Mouse (Mus musculus) heart, embryonic 13.5 days (tissue): ENCODE measurements around the gene Rerg. TPM values are rescaled to one million over a fixed set of nuclear protein-coding genes. Genes with fewer than 3 reads are reported as not detected.

Experiments used
- ATAC-seq: fragments of 200-750 bp; cut with Nextera tagmentation; 2 replicates; pipeline ENCODE4 v1.8.0; 2017; ENCODE audit warnings: moderate TSS enrichment; ENCODE audit not compliant: insufficient number of reproducible peaks, low FRiP score, low TSS enrichment; ENCODE audit errors: extremely low read depth
- H3K27ac ChIP-seq: fragments of 300-500 bp; sonication (generic); replicated peaks from 2 replicates; pipeline ENCODE4 v1.5.1; 2015; ENCODE audit warnings: moderate library complexity, mild to moderate bottlenecking, inconsistent platforms
- H3K27me3 ChIP-seq: fragments of 300-500 bp; sonication (generic); replicated peaks from 2 replicates; pipeline ENCODE4 v1.6.1; 2015; ENCODE audit warnings: mild to moderate bottlenecking, inconsistent platforms
- H3K36me3 ChIP-seq: fragments of 300-500 bp; sonication (generic); 2 replicates; pipeline ENCODE4 v1.6.1; 2015; ENCODE audit warnings: mild to moderate bottlenecking, inconsistent platforms
- H3K4me1 ChIP-seq: fragments of 300-500 bp; sonication (generic); 2 replicates; pipeline ENCODE4 v1.6.1; 2015; ENCODE audit warnings: inconsistent platforms
- H3K4me2 ChIP-seq: fragments of 300-500 bp; sonication (generic); 2 replicates; pipeline ENCODE4 v1.6.1; 2015; ENCODE audit warnings: inconsistent platforms, mild to moderate bottlenecking, moderate library complexity
- H3K4me3 ChIP-seq: fragments of 300-500 bp; sonication (generic); 2 replicates; pipeline ENCODE4 v1.5.1; 2015; ENCODE audit warnings: moderate library complexity, mild to moderate bottlenecking, inconsistent platforms
- H3K9ac ChIP-seq: fragments of 300-500 bp; sonication (generic); 2 replicates; pipeline ENCODE4 v1.6.1; 2015; ENCODE audit warnings: inconsistent platforms, mild to moderate bottlenecking, moderate library complexity
- H3K9me3 ChIP-seq: fragments of 300-500 bp; sonication (generic); 2 replicates; pipeline ENCODE4 v1.6.1; 2016; ENCODE audit warnings: inconsistent platforms
- WGBS: fragments of 180-500 bp; shearing (Covaris S2); methylation state at CpG from one replicate; pipeline ENCODE4 v1.1.7; 2015; ENCODE audit warnings: mixed read lengths; 5-methylcytosine and 5-hydroxymethylcytosine counted together
- polyA plus RNA-seq: library from polyadenylated mRNA; unstranded; fragments of >200 nt; fragmentation: Nextera tagmentation; extraction: Ambion mirVana; gene quantifications from 2 replicates; pipeline ENCODE4 v1.2.1, GENCODE M21; 2015

Gene Rerg
- polyA plus RNA-seq, 1 experiment from 2014 or later: 5.2 TPM

GRCm38 (mm10) chr6:137126861-137127260 is 43.4 kb downstream of the Rerg start:
- H3K27me3 ChIP-seq: no peaks in the 10 kb centered on the region
- no peaks in the 10 kb centered on the region for H3K36me3 ChIP-seq
- 65% methylated on average over 5 of the region's 5 CpGs for WGBS
- no peak for ATAC-seq
- peak overlapping the region; percentile 48; the same call in 1 of the 2 replicates for H3K27ac ChIP-seq
- H3K4me2 ChIP-seq: no peak overlapping the region
- peaks cover 37% of the 10 kb centered on the region; the same call in 1 of the 2 replicates for H3K4me1 ChIP-seq
- no peak overlapping the region for H3K4me3 ChIP-seq
- no peaks in the 10 kb centered on the region for H3K9me3 ChIP-seq
- H3K9ac ChIP-seq: no peak overlapping the region

GRCm38 (mm10) chr6:137126224-137126623 is 44.1 kb downstream of the Rerg start:
- no peak overlapping the region for H3K4me2 ChIP-seq
- no peaks in the 10 kb centered on the region for H3K36me3 ChIP-seq
- H3K4me1 ChIP-seq: peaks cover 34% of the 10 kb centered on the region; the same call in 1 of the 2 replicates
- H3K27me3 ChIP-seq: no peaks in the 10 kb centered on the region
- no peak overlapping the region for H3K4me3 ChIP-seq
- H3K9me3 ChIP-seq: no peaks in the 10 kb centered on the region
- WGBS: 45% methylated on average over 2 of the region's 2 CpGs
- ATAC-seq: no peak
- no peak overlapping the region for H3K9ac ChIP-seq
- H3K27ac ChIP-seq: peak overlapping the region; percentile 48

DNA sequence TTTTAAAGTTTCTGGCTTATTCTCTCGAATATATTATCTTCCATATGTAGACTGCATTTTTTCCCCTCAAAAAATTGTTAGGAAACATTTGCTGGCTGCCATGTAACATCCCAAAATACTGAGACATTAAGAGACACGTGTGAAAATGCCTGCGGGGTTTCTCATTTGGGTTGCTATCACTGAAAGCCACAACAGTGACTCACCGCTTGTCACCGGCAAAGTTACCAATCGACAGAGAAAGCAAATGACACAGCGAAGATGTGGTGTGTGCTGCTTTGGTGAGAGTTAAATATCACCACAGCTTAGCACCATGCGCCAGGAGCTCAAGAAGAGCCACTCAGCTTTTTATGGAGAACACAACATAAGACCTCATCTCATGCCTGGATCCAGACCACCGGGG is 44.9 kb downstream of the Rerg start:
- ATAC-seq: no peak
- Histone ChIP-seq H3K27ac (peak overlapping the region; percentile 48; the same call in 1 of the 2 replicates), H3K36me3 (no peaks in the 10 kb centered on the region)

DNA sequence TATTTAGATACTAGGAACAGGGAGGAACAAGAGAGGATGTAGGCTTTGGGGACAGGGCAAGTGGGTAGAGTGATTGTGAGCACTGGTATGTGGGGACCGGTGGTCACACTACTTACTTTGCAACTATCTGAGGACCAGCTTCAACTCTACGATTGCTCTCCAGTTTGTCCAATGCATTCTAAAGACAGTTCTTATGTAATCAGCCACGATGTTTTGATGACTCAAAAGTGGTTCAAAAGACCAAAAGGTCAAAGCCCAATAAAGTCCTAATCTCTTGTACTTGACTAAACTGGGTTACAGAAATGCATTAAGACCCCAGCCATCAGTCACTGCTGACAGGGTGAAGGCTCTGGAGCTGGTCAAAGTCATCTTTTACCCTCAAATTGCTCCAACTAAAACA is 45.3 kb downstream of the Rerg start:
- no peak overlapping the region for H3K4me3 ChIP-seq
- WGBS: 54% methylated on average over 3 of the region's 3 CpGs
- no peaks in the 10 kb centered on the region for H3K36me3 ChIP-seq
- H3K27me3 ChIP-seq: no peaks in the 10 kb centered on the region
- peaks cover 28% of the 10 kb centered on the region; the same call in 1 of the 2 replicates for H3K4me1 ChIP-seq
- H3K27ac ChIP-seq: no peak overlapping the region
- no peak overlapping the region for H3K4me2 ChIP-seq
- ATAC-seq: no peak
- no peak overlapping the region for H3K9ac ChIP-seq
- no peaks in the 10 kb centered on the region for H3K9me3 ChIP-seq

More for the DNA sequence above, 44.9 kb downstream of the Rerg start:
- no peaks in the 10 kb centered on the region for H3K27me3 ChIP-seq
- H3K9ac ChIP-seq: no peak overlapping the region
- H3K4me2 ChIP-seq: no peak overlapping the region
- WGBS: 39% methylated on average over 9 of the region's 9 CpGs
- no peaks in the 10 kb centered on the region for H3K9me3 ChIP-seq
- H3K4me3 ChIP-seq: no peak overlapping the region
- peaks cover 28% of the 10 kb centered on the region; the same call in 1 of the 2 replicates for H3K4me1 ChIP-seq

DNA sequence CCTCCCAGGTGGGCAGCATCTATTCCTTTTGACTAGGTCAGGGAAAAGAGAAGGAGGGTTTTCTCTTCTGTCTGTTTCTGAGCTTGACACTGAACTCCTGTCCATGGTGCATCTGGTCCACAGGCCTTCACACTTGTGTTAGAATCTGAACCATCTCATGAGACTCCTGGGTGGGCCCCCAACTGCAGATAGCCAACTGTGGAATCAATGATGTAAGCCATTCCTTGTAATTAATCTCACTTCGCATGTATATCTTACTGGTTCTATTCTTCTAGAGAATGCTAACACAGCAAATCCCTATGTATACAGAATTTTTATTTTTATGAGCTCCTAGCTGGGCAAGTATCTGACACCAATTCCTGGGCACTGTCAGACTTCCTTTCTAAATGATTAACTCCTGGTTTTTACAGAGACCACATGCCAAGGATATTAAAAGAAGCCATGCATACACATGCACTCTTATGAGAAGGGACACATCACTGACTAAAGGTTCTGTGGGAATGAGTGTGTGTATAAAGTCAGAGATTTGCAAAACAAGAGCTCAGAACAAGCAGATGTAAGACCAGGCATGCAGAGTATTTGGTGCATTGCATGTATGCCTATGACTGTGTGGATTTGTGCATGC is 53.3 kb downstream of the Rerg start:
- H3K9ac ChIP-seq: no peak overlapping the region
- H3K4me3 ChIP-seq: no peak overlapping the region
- H3K4me1 ChIP-seq: peaks cover 3% of the 10 kb centered on the region; the same call in 1 of the 2 replicates
- H3K9me3 ChIP-seq: no peaks in the 10 kb centered on the region
- no peak for ATAC-seq
- H3K36me3 ChIP-seq: no peaks in the 10 kb centered on the region
- no peak overlapping the region for H3K4me2 ChIP-seq
- no peak overlapping the region for H3K27ac ChIP-seq
- no peaks in the 10 kb centered on the region for H3K27me3 ChIP-seq
- 70% methylated on average over 1 of the region's 1 CpGs for WGBS

DNA sequence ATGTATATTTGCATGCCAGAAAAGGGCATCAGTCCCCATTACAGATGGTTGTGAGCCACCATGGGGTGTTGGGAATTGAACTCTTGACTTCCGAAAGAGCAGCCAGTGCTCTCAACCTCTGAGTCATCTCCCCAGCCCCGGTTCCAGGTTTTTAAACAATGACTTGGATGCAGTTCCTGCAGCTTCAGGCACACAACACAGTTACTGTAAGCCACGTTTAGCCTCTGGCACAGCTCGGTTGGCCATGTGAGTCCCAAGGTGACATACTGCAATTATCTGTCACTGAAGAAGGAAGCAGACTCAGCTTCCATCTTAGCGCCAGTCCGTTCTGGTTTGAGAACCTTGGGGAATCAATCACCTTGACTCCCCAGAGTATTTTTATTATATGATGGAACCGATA is 55.4 kb downstream of the Rerg start:
- ATAC-seq: no peak
- no peaks in the 10 kb centered on the region for H3K9me3 ChIP-seq
- 0 out of 2 replicates have a peak, but pooled peaks cover 3% of the 10 kb centered on the region for H3K27me3 ChIP-seq
- no peak overlapping the region for H3K9ac ChIP-seq
- H3K36me3 ChIP-seq: no peaks in the 10 kb centered on the region
- WGBS: 66% methylated on average over 7 of the region's 7 CpGs
- peaks cover 22% of the 10 kb centered on the region for H3K4me1 ChIP-seq
- no peak overlapping the region for H3K4me2 ChIP-seq
- H3K27ac ChIP-seq: no peak overlapping the region
- H3K4me3 ChIP-seq: no peak overlapping the region

GRCm38 (mm10) chr6:137111266-137111813 is 59.0 kb downstream of the Rerg start:
- peak overlapping the region; percentile 75 for H3K27ac ChIP-seq
- H3K9me3 ChIP-seq: peaks cover 3% of the 10 kb centered on the region; the same call in 1 of the 2 replicates
- H3K4me3 ChIP-seq: no peak overlapping the region
- H3K9ac ChIP-seq: no peak overlapping the region
- H3K4me2 ChIP-seq: peak overlapping the region; percentile 27; the same call in 1 of the 2 replicates
- H3K27me3 ChIP-seq: 0 out of 2 replicates have a peak, but pooled peaks cover 8% of the 10 kb centered on the region
- no peaks in the 10 kb centered on the region for H3K36me3 ChIP-seq
- ATAC-seq: no peak
- H3K4me1 ChIP-seq: peaks cover 20% of the 10 kb centered on the region
- WGBS: 36% methylated on average over 9 of the region's 9 CpGs

- Histone ChIP-seq H3K27me3 (0 out of 2 replicates have a peak, but pooled peaks cover 8% of the 10 kb centered on the region), H3K4me2 (peak overlapping the region; percentile 27; the same call in 1 of the 2 replicates), H3K4me1 (peaks cover 19% of the 10 kb centered on the region), H3K9me3 (peaks cover 3% of the 10 kb centered on the region; the same call in 1 of the 2 replicates), H3K9ac (no peak overlapping the region), H3K4me3 (no peak overlapping the region), H3K36me3 (no peaks in the 10 kb centered on the region), H3K27ac (peak overlapping the region; percentile 75)
- ATAC-seq: no peak
- WGBS: 54% methylated on average over 6 of the region's 6 CpGs
Observed at GRCm38 (mm10) chr6:137110778-137111174, 59.5 kb downstream of the Rerg start.

DNA sequence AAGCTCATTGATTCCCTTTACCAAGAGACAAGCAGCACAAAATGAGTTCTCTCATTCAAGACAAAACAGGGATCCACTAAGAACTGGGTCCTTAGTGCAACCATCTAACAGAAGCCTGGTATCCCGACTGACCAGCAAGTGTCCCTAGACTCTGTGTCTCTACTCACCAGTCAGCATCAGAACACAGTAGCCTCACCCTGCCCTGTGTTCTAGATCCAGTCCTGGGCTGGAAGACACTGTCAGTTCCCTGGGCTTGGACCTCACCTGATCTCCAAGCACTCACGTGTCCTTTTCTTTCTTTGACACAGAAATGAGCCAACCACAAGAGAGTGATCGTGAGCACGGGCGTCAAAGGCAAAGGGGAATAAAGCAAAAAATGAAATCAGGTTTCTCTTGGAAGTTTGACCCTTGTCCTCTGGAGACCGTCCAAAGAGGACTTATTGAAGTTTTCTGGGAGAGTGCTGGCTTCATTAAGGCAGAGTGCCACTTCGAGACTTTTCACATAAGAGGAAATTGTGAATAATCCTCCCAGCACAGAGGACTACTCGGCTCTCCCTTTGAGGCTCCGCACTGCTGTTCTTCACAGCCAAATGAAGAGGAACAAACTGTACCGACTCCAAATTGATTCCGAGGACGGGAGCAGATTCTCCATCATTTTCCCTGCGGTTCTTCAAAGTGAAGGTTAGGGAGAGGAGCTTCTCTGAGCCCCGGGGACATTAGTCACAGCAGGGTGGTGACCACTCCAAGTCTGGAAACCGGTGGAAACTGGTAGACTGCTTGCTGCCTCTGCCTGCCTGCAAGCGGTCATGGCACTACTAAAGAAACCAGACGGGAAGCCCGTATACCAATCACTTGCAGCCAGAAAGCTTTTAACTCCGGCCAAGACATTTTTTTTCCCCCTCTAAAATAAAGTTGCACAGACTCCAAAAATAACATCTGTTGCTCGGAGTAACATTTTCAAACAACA is 60.2 kb downstream of the Rerg start:
- H3K9ac ChIP-seq: no peak overlapping the region
- H3K4me1 ChIP-seq: peaks cover 26% of the 10 kb centered on the region
- H3K4me3 ChIP-seq: no peak overlapping the region
- H3K9me3 ChIP-seq: peaks cover 3% of the 10 kb centered on the region; the same call in 1 of the 2 replicates
- H3K27me3 ChIP-seq: 0 out of 2 replicates have a peak, but pooled peaks cover 8% of the 10 kb centered on the region
- H3K27ac ChIP-seq: peak overlapping the region; percentile 75
- no peaks in the 10 kb centered on the region for H3K36me3 ChIP-seq
- 0 out of 2 replicates have a peak, but pooled peaks have one; percentile 54 for ATAC-seq
- H3K4me2 ChIP-seq: peak overlapping the region; percentile 27; the same call in 1 of the 2 replicates
- 68% methylated on average over 20 of the region's 20 CpGs for WGBS

DNA sequence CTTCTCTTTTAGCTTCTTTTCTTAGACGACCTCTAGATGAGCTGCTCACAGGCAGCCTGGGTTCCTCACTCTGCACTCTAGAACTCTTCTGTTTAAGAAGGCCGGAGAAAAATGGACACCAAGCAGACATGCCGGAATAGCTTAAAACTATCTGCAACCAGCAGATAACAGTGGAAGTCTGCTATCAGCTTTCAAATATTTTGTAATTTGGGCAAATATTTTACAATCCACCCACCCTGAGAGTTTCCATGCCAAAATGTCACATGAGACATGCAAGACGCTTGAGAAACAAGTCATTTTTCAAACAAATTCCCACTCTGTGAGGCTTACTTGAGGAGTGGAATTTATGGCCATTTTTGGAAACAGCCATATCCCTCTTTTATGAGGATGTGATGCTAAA is 65.0 kb downstream of the Rerg start:
- H3K4me1 ChIP-seq: peaks cover 15% of the 10 kb centered on the region
- H3K36me3 ChIP-seq: no peaks in the 10 kb centered on the region
- no peak overlapping the region for H3K4me2 ChIP-seq
- WGBS: 44% methylated on average over 4 of the region's 4 CpGs
- peaks cover 3% of the 10 kb centered on the region; the same call in 1 of the 2 replicates for H3K9me3 ChIP-seq
- no peak for ATAC-seq
- 0 out of 2 replicates have a peak, but pooled peaks cover 8% of the 10 kb centered on the region for H3K27me3 ChIP-seq
- H3K27ac ChIP-seq: no peak overlapping the region
- H3K4me3 ChIP-seq: no peak overlapping the region
- no peak overlapping the region for H3K9ac ChIP-seq
